Mouse (Mus musculus) olfactory bulb, adult 2 months (tissue): ENCODE data around the gene Lgals12. TPM values are rescaled to one million over a fixed set of nuclear protein-coding genes. Genes with fewer than 3 reads are reported as not detected.

Source experiments
- H3K27ac ChIP-seq: fragments of 200-500 bp; 2 replicates; pipeline ENCODE4 v1.5.1; 2012; ENCODE audit warnings: low read depth, low read length; ENCODE audit not compliant: insufficient read depth
- H3K4me1 ChIP-seq: fragments of 200-500 bp; 2 replicates; pipeline ENCODE4 v1.6.1; 2012; ENCODE audit warnings: low read length; ENCODE audit not compliant: control insufficient read depth, insufficient read depth
- H3K4me3 ChIP-seq: fragments of 200-500 bp; 2 replicates; pipeline ENCODE4 v1.5.1; 2012; ENCODE audit warnings: mild to moderate bottlenecking, low read depth, low read length, moderate library complexity; ENCODE audit not compliant: insufficient read depth
- CTCF ChIP-seq: fragments of 200-500 bp; IDR thresholded peaks from 2 replicates; pipeline ENCODE4 v1.5.1; 2012; ENCODE audit warnings: low read depth, mild to moderate bottlenecking, low read length, moderate library complexity; ENCODE audit not compliant: insufficient read depth
- POLR2A ChIP-seq: fragments of 200-500 bp; IDR thresholded peaks from 2 replicates; pipeline ENCODE4 v1.6.1; 2012; ENCODE audit warnings: mild to moderate bottlenecking, low read depth, low read length, moderate library complexity; ENCODE audit not compliant: insufficient read depth
- WGBS: fragments of 180-500 bp; shearing (Covaris S2); methylation state at CpG from one replicate; pipeline ENCODE4 v1.1.7; 2018; 5-methylcytosine and 5-hydroxymethylcytosine counted together
- polyA plus RNA-seq: library from polyadenylated mRNA; stranded (reverse); fragments of >200 nt; gene quantifications from 2 replicates; pipeline ENCODE4 v1.2.4, GENCODE M21; 2012; ENCODE audit warnings: low replicate concordance; ENCODE audit not compliant: missing spikeins, insufficient read depth, insufficient read length

Gene Lgals12
- polyA plus RNA-seq, 1 experiment = not detected

DNA sequence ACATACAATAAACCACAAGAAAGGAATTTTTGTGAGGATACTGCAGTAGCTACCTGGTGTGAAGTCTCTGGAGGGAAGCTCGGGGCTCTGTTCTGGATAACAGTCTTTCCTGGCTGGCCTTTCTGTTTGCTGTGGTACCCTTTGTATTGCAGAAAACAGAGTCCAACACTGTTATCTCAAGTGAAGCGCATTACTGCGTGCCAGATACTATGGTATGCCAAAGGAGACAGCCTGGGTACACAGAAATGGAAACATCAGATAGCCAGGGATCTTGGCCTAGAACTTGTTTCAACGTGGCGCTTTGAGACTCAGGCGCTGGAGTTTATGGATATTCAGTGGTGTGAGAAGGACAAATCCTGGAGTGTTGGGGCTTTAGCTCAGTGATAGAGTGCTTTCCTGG is 21.2 kb downstream of the Lgals12 start:
- Histone ChIP-seq H3K4me1 (peaks cover 6% of the 10 kb centered on the region; the same call in 1 of the 2 replicates), H3K27ac (no peak overlapping the region), H3K4me3 (no peak overlapping the region)
- 87% methylated on average over 6 of the region's 6 CpGs for WGBS
- no peak for TF ChIP-seq CTCF
- no peak for TF ChIP-seq POLR2A

DNA sequence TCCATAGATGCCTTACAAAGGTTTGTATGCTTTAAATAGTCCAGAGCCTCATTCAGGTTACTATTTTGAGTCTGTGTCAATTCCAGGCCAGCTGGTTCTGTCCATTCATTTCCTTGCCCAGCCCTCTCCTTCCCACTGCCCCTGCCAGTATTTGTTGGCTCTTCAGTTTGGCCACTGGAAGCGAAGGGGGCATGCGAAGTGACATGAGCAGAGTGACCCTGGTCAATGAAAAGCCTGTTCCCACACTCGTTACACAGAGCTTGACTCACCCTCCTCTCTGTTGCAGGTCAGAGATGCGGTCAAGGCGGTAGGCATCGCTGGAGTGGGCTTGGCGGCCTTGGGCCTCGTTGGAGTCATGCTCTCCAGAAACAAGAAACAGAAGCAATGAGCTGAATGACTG is 21.7 kb downstream of the Lgals12 start:
- TF ChIP-seq POLR2A (no peak), CTCF (no peak)
- WGBS = 52% methylated on average over 8 of the region's 8 CpGs
- Histone ChIP-seq H3K27ac (no peak overlapping the region), H3K4me1 (peaks cover 6% of the 10 kb centered on the region; the same call in 1 of the 2 replicates), H3K4me3 (no peak overlapping the region)

DNA sequence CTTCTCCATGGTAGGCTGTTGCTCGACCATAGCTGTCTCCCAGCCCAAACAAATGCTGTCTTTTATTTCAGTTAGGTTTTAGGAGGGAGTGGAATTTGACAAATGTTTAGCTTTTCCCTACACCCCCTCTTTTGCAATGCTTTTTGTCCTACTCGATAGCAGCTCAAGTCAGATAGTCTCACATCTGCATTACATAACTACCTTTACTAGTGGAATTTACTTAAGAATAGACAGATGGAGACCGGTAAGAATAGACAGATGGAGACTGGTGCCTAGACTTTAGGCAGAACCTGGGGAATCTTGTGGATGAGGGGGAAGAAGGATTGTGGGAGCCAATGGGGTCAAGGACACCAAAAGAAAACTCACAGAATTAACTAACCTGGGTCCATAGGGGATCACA is 23.4 kb downstream of the Lgals12 start:
- TF ChIP-seq CTCF (no peak), POLR2A (no peak)
- 69% methylated on average over 3 of the region's 3 CpGs for WGBS
- Histone ChIP-seq H3K4me3 (no peak overlapping the region), H3K4me1 (peaks cover 6% of the 10 kb centered on the region; the same call in 1 of the 2 replicates), H3K27ac (no peak overlapping the region)

DNA sequence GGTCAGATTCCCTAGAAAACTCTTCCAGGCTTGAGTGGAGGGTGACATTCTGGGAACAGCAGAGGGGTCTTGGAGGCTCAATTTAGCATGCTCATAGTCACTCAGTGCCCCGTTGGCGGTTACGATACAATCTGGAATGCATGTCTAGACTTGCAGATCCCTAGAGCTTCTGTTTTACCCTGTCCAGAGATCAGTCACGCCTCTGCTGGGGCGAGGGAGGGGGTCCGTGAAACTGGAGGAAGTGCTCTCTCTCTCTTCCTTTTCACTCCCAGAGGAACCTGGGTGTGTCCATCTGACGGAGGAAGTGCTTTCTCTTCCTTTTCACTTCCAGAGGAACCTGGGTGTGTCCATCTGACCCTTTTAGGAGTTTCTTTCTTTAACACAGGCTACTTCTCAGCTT is 23.9 kb downstream of the Lgals12 start:
- no peak for TF ChIP-seq POLR2A
- no peak for TF ChIP-seq CTCF
- H3K4me3 ChIP-seq = no peak overlapping the region
- H3K4me1 ChIP-seq = peaks cover 6% of the 10 kb centered on the region; the same call in 1 of the 2 replicates
- WGBS = 77% methylated on average over 7 of the region's 7 CpGs
- H3K27ac ChIP-seq = no peak overlapping the region

DNA sequence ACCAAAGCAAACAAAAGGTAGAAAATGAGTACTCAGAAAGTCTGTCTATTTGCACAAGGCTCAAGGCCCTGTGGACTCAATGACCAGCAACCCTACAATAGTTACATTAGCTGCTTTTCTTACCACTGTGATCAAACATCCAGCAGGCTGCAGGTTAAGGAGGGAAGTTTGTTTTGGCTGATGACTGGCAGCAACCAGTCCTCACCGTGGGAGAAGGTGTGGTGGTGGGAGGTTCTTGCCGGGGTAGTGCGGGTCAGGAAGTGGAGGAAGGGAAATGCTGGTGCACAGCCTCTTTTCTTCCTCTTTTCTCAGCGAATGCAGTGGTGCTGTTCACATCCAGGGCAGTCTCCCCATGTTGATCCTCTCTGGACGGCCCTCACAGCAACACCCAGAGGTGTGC is 26.0 kb downstream of the Lgals12 start:
- no peak overlapping the region for H3K27ac ChIP-seq
- WGBS = 65% methylated on average over 5 of the region's 5 CpGs
- no peak overlapping the region for H3K4me3 ChIP-seq
- TF ChIP-seq CTCF = no peak
- TF ChIP-seq POLR2A = no peak
- peaks cover 6% of the 10 kb centered on the region; the same call in 1 of the 2 replicates for H3K4me1 ChIP-seq

DNA sequence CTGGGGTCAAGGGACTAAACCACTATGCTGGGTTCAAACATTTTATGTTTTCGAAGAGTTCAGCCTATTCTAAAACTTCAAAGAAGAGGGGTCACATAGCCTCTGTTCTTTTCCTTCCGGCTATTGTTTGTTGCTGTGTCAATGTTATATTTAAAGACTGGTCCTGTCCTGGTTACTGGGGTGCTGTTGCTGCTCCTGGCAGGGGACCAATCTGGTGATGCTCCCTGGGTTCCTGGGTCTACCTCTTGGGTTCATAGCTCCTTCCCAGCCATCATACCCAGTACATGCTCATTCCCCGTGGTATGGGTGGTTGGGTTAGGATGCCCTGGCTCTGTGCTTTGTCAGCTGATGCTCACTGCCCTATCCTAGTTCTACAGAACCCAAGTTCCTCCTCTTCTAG is 29.3 kb downstream of the Lgals12 start:
- no peak overlapping the region for H3K4me3 ChIP-seq
- TF ChIP-seq POLR2A (no peak), CTCF (no peak)
- WGBS = 88% methylated on average over 3 of the region's 3 CpGs
- H3K4me1 ChIP-seq = peaks cover 3% of the 10 kb centered on the region; the same call in 1 of the 2 replicates
- no peak overlapping the region for H3K27ac ChIP-seq

DNA sequence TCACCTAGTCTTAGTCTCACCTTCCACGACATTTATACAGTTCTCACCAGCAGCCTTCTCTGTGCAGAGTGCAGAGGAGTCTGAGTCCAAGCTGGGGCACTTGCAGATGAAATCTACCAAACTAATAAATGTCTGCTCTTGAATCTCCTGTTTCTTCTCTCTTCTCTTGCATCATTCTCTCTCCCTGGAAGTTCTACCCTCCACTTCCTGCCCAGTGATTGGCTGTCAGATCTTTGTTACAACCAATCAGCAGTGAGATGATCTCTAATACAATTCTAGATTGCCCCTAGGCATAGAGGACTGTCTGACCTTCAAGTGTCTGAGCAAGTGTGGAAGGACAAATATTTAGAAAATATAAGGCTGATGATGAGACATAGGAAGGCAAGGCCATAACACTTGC is 30.8 kb downstream of the Lgals12 start:
- H3K4me3 ChIP-seq = no peak overlapping the region
- peaks cover 2% of the 10 kb centered on the region; the same call in 1 of the 2 replicates for H3K4me1 ChIP-seq
- TF ChIP-seq POLR2A (no peak), CTCF (no peak)
- H3K27ac ChIP-seq = no peak overlapping the region
- 88% methylated on average over 1 of the region's 1 CpGs for WGBS

DNA sequence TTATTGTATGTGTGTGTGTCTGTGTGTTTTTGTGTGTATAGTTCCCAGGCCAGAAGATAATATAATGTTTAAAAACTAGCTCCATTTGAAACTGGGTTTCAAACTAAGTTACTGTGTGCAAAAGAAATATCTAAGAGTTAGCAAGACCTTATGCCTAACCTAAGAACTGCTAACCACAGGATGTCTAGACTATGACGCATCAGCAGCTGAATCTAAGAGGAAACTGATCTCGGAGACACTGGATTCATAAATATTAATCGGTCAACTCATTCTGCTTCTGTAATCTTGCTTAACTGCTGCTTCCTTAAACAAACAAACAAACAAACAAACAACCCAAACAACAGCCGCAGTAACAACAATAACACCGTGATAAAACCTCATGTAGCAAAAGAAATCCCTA is 37.3 kb downstream of the Lgals12 start:
- 71% methylated on average over 5 of the region's 5 CpGs for WGBS
- no peak for TF ChIP-seq POLR2A
- TF ChIP-seq CTCF = no peak
- 0 out of 2 replicates have a peak, but pooled peaks cover 3% of the 10 kb centered on the region for H3K4me1 ChIP-seq
- H3K27ac ChIP-seq = no peak overlapping the region
- H3K4me3 ChIP-seq = no peak overlapping the region

DNA sequence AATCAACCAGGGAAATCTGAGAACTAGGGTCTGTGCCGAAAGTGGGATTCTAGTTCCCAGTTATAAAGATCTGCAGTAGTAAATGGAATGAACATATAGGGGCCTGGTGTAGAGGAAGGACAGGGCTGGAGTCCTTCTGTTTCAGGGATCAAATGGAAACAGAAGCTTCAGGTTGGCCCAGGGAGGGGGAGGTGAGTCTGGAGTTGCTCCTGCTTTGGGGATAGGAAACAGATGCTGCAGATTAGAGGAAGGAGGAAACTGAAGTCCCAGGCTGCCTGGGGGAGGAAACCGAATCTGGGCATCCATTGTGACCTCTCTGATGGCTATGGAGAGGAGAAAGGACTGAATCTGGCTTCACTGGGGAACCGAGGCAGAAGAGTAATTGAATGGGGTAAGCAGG is 38.6 kb downstream of the Lgals12 start:
- TF ChIP-seq POLR2A (no peak), CTCF (no peak)
- whole genome bisulfite sequencing = 68% methylated on average over 3 of the region's 3 CpGs
- H3K4me1 ChIP-seq = 0 out of 2 replicates have a peak, but pooled peaks cover 3% of the 10 kb centered on the region
- 0 out of 2 replicates have a peak overlapping the region, but pooled peaks have one; percentile 24 for H3K27ac ChIP-seq
- no peak overlapping the region for H3K4me3 ChIP-seq

DNA sequence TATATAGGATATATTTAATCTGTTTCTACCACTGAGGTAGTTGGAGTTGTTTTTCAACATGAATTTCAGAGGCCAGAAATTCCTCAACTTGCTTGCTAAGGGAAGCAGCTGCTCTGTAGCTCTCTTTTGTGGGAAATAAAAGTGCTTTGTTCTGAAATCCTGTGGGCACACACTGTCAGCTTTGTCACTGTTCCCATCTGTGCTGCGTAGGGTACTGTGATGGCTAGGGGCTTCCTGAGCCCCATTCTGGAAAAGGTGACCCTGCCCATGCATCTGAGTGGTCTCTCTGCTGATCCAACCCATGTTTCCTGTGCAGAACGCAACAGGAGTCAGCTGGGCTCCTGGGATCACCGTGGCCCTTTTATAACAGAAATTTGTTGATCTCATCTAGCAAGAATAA is 40.2 kb downstream of the Lgals12 start:
- WGBS = 56% methylated on average over 3 of the region's 3 CpGs
- Histone ChIP-seq H3K27ac (no peak overlapping the region), H3K4me3 (no peak overlapping the region), H3K4me1 (0 out of 2 replicates have a peak, but pooled peaks cover 3% of the 10 kb centered on the region)
- no peak for TF ChIP-seq CTCF
- no peak for TF ChIP-seq POLR2A
